Mouse (Mus musculus) kidney, postnatal 14 days (tissue): ENCODE measurements around the gene AY358078.
A peak's percentile ranks its signal among the peaks of the same experiment; 100 is the strongest.
"Not testable (repeated sequence)": the region's sequence is repeated elsewhere in the genome, so short reads cannot be mapped to it uniquely, and the experiment has no call there.

Experiments used
- DNase-seq: peaks from one replicate; pipeline ENCODE4 v3.0.0; 2022; ENCODE audit warnings: mixed read lengths

AY358078 gene

GRCm38 (mm10) chr14:51799746-51800145 is at the start of gene AY358078:
Gene AY358078, plus strand, starts transcription at chr14:51800046.
- no peak for DNase-seq

DNA sequence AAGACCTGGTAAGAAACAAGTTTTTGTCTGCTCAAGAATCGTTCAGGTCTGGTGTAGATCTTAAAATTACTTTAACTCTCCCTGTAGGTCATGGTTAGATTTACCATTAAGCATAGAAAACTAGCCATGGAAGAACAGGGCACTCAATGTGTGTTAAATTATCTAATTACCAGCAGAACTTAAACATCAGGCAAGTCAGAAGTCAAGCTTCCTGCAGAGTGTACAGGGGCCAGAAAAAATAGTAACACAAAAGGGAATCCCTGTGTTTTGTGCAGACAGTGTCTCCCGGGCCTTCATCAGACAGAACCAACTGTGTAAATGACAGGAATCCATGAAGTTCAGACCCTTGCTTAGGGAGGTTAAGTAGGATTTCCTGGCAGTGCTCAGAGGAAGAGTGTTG is 43.9 kb upstream of the AY358078 start:
- DNase-seq = no peak

DNA sequence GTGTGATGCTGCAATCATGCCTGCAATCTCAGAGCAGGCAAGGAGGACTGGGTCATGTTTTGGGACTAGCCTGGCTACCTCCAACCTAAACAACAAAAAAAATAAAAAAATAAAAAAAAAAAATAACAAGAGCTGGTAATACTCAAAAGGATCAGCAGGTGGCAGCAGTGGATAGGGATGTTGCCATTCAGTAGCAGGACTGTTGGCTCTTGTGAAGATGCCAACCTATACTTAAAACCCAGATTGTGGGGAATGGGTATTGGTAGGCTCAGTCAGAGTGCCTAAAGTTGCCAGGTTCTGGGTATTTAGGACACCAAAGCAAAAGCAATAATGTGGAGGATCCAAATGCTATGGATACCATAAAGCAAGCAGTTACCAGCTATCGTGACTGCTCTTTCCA is 28.5 kb upstream of the AY358078 start:
- DNase-seq = not testable (repeated sequence)

DNA sequence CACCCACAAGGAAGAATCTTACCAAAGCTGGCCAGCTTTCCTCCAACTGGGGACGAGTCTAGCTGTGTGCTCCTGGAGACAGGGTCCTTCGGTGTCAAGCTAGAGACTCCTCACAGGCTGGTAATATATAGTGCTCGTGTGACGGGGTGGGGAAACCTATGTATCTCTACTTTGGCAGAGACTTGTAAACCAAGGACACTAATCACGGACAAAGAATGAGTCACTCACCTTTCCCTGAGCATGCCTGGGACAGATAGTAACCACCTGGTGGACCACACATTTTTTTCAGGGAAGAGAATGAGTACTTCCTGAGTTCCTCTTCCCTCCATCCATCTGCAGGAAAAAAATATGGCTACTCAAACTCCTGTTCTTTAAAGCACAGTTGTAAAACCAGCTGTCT is 26.4 kb upstream of the AY358078 start, which contains the start of gene Ang4:
Gene Ang4, minus strand, starts transcription at position 101 of the 400 bp plus-strand sequence.
- DNase-seq = no peak

- no peak for DNase-seq
Observed at GRCm38 (mm10) chr14:51777791-51778190, 22.1 kb upstream of the AY358078 start.

DNA sequence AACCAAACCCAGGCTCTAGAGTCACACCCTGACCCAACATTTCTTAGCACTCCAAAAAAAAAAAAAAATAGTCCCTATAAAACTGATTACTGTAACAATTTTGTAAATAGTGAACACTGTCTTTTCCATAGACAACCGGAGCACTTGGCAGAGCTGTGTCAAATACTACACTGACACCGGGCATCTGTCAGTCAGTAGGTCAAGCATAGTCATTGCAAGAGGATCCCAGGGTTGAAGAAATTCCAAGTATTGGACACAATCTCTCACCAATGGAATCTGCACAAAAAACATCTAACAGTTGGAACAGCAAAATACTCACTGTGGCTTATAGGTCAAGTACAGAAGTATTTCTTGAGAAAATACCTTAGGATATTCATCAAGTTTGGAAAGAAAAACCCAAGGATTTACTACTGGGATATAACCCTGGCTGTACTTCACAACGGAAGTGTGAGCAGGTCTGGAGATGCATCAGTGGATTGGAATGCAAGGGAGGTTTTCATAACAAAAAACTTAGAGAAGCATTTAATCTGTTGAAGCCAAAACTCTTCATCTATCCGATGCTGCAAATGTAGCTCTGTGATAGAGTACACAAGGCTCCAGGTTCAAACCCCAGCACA is 20.9 kb upstream of the AY358078 start:
- no peak for DNase-seq

DNA sequence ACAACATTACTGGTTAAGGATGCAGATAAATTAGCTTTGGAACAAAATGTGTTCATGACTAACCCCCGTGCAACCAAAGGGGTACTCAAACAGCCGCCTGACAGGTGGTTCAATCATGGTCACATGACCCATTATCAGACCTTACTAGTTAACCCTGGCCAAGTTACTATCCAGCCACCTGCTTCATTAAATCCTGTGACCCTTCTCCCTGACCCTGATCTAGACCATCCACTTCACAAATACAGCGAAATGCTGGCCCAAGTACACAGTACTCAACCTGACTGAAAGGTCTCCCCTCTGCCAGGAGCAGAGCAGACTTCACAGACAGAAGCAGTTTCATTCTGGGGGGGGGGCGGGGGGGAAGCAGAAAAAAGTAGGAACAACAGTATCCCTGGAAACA is 13.5 kb upstream of the AY358078 start:
- DNase-seq = no peak

- no peak for DNase-seq
Observed at GRCm38 (mm10) chr14:51787061-51787460, 12.8 kb upstream of the AY358078 start.

DNA sequence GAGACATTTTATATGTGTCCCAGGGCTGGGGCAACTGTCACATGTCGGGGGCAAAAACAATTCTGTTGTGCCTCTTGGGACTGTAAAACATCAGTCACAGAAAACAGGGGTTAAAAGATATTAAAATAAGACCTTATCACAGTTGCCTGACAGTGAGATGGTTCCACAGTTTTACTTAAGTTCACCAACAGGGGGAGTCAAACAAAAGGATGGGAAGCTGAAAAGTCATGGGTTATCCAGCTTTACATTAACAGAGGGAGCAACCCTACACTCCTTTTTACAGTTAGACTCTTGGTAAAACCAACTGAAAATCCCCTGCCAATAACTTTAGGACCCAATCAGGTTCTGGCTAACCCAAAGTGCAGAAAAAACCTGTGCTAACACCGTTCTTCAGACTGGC is 10.7 kb upstream of the AY358078 start:
- no peak for DNase-seq

DNA sequence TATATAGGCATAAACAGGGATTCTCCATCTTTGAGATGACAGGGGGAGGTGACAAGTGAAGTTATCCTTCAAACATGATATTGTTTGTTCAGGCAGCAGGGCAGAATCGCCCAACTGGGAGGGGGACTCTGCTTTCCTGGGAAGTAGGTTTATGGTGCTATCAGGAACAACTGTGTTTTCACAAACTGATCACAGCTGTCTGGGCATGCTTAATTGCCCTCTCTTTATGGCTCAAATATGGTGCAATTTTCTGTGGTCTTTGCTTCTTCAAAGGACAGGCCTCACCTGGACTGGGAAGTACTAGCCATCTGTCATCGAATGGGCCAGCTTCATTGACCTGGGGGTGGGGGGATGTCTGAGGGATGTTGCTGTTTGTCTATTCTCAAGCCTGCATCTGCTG is 5.7 kb upstream of the AY358078 start:
- no peak for DNase-seq

DNA sequence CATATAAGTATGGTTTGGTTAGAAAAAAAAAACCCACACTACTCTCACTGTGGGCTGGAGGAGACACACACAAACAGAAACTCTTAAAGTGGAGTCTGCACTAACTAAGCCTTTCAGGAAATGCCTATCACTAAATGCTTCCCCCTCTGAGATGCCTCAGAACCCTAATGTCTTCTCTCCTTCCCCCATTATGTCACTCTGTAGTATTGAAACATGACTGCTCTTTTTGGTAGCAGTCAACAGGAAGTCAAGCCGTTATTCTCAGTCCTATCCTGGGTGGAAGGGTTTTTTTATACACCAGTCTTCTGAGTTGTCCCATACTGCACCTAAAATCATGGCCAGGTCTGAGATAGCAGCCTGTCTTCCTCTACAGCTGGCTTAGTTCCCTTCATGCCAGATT is 26.8 kb downstream of the AY358078 start:
- DNase-seq = no peak

GRCm38 (mm10) chr14:51827842-51828241 is 28.0 kb downstream of the AY358078 start:
- DNase-seq = peak; percentile 11

DNA sequence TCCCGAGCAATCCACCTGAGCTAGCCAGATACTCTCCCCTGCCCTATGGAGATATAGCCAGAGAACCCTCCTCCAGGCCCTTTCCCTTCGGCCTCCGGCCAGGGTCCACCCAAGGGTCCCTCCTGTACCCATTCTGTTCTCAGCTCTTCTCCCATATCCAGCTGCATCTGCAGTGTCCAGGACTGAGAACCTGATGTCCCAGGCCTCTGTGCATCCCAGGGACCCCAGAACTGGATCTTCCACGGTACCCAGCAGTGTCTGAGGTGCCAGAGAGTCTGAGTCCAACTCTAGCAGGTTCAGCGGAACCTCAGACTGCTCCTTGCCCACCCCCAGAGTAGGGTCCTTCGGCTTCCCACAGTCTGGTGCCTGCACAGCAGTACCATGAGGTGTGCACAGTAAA is 29.3 kb downstream of the AY358078 start:
- DNase-seq = no peak

GRCm38 (mm10) chr14:51838480-51838879 is 38.6 kb downstream of the AY358078 start:
- not testable (repeated sequence) for DNase-seq

GRCm38 (mm10) chr14:51842250-51842649 is 42.4 kb downstream of the AY358078 start:
- no peak for DNase-seq

- no peak for DNase-seq
Observed at GRCm38 (mm10) chr14:51842781-51843180, 42.9 kb downstream of the AY358078 start.

DNA sequence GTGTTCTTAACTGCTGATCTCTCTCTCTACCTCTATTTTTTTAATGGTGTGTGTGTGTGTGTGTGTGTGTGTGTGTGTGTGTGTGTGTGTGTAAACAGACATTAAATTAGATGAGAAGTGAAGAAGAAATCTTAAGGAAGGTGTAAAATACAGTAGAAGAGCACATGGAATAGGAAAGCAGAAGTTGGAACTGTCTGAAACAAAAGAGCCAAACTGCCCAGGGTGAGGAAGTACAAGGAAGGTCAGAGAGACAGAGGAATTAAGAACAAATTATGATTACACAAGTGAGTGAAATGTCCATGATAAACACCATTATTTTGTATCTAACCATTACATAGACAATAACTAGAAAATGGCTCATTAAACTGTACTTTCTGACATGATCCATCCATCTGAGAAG is 44.0 kb downstream of the AY358078 start:
- DNase-seq = no peak

GRCm38 (mm10) chr14:51846566-51846965 is 46.7 kb downstream of the AY358078 start:
- no peak for DNase-seq

DNA sequence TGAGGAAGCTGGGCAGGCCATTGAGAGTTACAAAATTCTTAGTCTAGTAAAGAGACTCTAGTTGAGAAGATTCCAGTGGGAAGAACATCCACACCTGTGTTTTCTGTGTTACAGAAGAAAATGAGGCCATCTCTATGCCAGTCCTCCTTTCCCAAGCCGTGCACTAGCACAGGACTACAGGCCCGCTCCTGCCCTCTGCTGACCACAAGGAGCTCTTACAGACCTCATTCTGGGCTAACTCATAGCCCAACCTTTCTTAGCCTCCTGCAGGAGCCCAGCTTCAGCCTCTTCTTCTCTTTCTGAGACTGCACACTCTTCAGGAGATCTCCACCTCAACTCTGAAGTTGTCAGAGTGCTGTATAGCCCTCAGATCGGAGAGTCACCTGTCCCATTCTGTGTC is 51.2 kb downstream of the AY358078 start:
- not testable (repeated sequence) for DNase-seq

DNA sequence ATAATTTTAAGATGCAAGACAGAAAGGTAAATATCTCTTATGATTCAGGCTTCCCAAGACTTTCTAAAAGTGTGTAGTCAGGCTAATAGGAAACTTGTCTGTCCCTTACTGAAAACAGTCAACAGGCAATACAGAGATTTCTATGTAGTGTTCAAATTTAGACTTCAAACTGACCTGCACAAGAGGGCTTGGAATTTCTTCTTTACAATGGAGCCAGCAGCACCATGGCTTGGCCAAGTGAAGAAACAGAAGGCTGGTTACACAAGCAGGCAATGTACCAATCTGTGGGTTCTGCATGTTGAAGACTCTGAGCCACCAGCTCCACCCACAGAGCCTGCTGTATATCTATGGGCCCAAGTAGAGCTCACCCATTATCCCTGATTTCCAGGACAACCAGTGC is 53.6 kb downstream of the AY358078 start, which contains the start of gene Ear6:
Gene Ear6, plus strand, starts transcription at position 301 of the 400 bp plus-strand sequence.
- DNase-seq = no peak

DNA sequence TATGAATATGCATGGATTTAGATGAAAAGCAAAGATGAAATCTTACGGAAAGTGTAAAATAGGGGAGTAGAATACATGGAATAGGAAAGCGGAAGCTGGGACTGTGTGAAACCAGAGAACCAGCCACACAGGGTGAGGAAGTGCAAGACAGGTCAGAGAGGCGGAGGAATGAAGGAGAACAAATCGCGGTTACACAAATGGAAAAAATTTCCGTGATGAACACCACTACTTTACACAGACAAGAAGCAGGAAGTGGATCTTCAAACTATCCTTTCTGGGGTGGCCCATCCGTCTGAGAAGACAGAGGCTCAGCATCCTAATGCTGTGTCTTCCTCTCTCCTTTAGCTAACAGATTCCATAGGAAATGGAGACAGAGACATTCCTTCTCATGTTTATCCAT is 55.4 kb downstream of the AY358078 start:
- DNase-seq = not testable (repeated sequence)

DNA sequence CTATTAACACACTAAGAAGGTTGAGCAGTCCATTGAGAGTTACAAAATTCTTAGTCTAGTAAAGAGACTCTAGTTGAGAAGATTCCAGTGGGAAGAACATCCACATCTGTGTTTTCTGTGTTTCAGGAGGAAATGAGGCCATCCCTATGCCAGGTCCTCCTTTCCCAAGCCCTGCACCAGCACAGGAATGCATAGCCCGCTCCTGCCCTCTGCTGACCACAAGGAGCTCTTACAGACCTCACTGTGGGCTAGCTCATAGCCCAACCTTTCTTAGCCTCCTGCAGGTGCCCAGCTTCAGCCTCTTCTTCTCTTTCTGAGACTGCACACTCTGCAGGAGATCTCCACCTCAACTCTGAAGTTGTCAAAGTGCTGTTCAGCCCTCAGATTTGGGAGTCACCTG is 63.8 kb downstream of the AY358078 start:
- not testable (repeated sequence) for DNase-seq

GRCm38 (mm10) chr14:51870756-51871155 is 70.9 kb downstream of the AY358078 start:
- DNase-seq = no peak

GRCm38 (mm10) chr14:51871741-51872140 is 71.9 kb downstream of the AY358078 start:
- DNase-seq = no peak
